Mouse (Mus musculus) liver, adult 2 months (tissue): ENCODE results near the gene Rdm1.
A peak's percentile ranks its signal among the peaks of the same experiment; 100 is the strongest.
"Not testable (repeated sequence)": the region's sequence is repeated elsewhere in the genome, so short reads cannot be mapped to it uniquely, and the experiment has no call there.

ENCODE experiments used
- CTCF ChIP-seq: fragments of 200-500 bp; IDR thresholded peaks from 2 replicates; pipeline ENCODE4 v1.5.1; 2011; ENCODE audit warnings: low read depth, low read length, control low read depth
- POLR2A ChIP-seq: fragments of 200-500 bp; IDR thresholded peaks from 2 replicates; pipeline ENCODE4 v1.6.1; 2011; ENCODE audit warnings: low read length, control low read depth; ENCODE audit not compliant: insufficient read depth; ENCODE audit errors: extremely low read depth

DNA sequence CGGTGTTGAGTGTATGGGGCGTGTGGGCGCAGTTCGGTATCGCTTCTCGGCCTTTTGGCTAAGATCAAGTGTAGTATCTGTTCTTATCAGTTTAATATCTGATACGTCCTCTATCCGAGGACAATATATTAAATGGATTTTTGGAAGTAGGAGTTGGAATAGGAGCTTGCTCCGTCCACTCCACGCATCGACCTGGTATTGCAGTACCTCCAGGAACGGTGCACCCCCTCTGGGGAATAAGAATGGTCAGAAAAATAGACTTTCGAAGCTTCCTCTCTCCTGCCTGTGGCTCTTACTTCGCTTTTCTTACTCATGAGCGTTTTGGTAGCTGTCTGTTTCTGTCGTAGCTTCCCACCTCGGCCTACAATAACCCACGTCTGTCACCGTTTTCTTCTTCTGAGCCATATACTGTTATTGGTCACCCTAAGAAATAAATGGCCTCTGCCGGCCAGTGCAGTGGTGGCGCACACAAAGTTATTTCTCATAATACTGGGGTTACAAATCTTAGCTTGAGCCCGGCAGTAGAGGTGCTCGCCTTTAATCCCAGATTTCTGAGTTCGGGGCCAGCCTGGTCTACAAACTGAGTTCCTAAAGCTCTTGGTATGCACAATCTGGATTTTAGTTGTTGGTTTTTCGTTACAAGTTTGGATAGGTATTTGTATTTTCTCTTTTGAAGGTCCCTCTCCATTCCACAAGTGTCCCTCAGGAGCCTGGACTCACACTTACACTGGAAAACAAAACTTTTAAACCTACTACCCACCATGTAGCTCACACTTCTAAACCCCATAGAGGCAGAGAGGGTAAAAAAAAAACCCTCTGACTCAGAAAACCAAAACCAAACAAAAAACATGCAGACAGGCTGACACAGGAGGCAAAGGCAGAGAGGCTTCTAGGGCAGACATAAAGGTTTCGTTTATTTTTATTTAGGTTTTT is 15.0 kb downstream of the Rdm1 start:
- TF ChIP-seq CTCF, result not testable (repeated sequence)
- peak; percentile 24; the same call in 1 of the 2 replicates for TF ChIP-seq POLR2A
